8 mouse cellular contexts compared by ENCODE assay signal in genomic region chr3:145648991-145649851, GRCm38 (mm10). TPM values are rescaled to one million over a fixed set of nuclear protein-coding genes. Genes with fewer than 3 reads are reported as not detected.
DNase-seq lines count a peak whose midpoint lies in the region; ATAC-seq and TF ChIP-seq lines count a peak whose summit lies in the region.

No protein-coding gene starts in this region.

- no peak for ATAC-seq in erythroblast, adult 5-6 weeks (replicated peaks; ENCODE audit: low FRiP score, poor library complexity, severe bottlenecking)
- ATAC-seq in lung, postnatal 0 days, result peak; percentile 13

- H3K36me3 ChIP-seq in erythroblast, embryonic 14.5 days (ENCODE audit: control insufficient read depth), result peaks cover 3% of the 10 kb centered on the region; the same call in 1 of the 2 replicates
- H3K36me3 ChIP-seq in lung, postnatal 0 days (ENCODE audit: insufficient read depth, low read length), result peaks cover 12% of the 10 kb centered on the region
- H3K36me3 ChIP-seq in small intestine, adult 2 months (ENCODE audit: control insufficient read depth, insufficient read depth, low read length), result 0 out of 2 replicates have a peak, but pooled peaks cover 1% of the 10 kb centered on the region

- no peaks in the 10 kb centered on the region for H3K9me3 ChIP-seq in erythroblast, embryonic 14.5 days (ENCODE audit: control insufficient read depth, low read length)
- no peaks in the 10 kb centered on the region for H3K9me3 ChIP-seq in lung, postnatal 0 days (ENCODE audit: low read length)

- H3K4me3 ChIP-seq in erythroblast, embryonic 14.5 days (replicated peaks), result peak overlapping the region; percentile 51
- H3K4me3 ChIP-seq in lung, postnatal 0 days (ENCODE audit: low read depth, low read length), result peak overlapping the region; percentile 65
- peak overlapping the region; percentile 78 for H3K4me3 ChIP-seq in small intestine, adult 2 months (ENCODE audit: low read depth, low read length)

- peak; percentile 69 for TF ChIP-seq CTCF in lung, postnatal 0 days (IDR thresholded peaks at IDR 0.05)
- TF ChIP-seq CTCF in small intestine, adult 2 months (IDR thresholded peaks at IDR 0.05; ENCODE audit: extremely low read depth, insufficient read length, insufficient replicate concordance, low read depth, low read length), result peak; percentile 22; the same call in 1 of the 2 replicates

- WGBS in lung, postnatal 0 days, result under 1% methylated on average over 49 of the region's 49 CpGs
- 2% methylated on average over 49 of the region's 49 CpGs for WGBS in small intestine, adult 2 months

- peaks cover 68% of the 10 kb centered on the region for H3K27me3 ChIP-seq in erythroblast, embryonic 14.5 days (ENCODE audit: control insufficient read depth)
- no peaks in the 10 kb centered on the region for H3K27me3 ChIP-seq in lung, postnatal 0 days (replicated peaks; ENCODE audit: insufficient read depth, low read length)
- H3K27me3 ChIP-seq in small intestine, adult 2 months (ENCODE audit: control insufficient read depth, insufficient read depth, low read length), result peaks cover 4% of the 10 kb centered on the region; the same call in 1 of the 2 replicates

- no peaks in the 10 kb centered on the region for H3K4me1 ChIP-seq in erythroblast, embryonic 14.5 days (ENCODE audit: control insufficient read depth)
- peaks cover 15% of the 10 kb centered on the region for H3K4me1 ChIP-seq in lung, postnatal 0 days (ENCODE audit: insufficient read depth, low read depth, low read length)
- 0 out of 2 replicates have a peak, but pooled peaks cover 4% of the 10 kb centered on the region for H3K4me1 ChIP-seq in small intestine, adult 2 months (ENCODE audit: control insufficient read depth, insufficient read depth, insufficient read length, low read length)

- H3K9ac ChIP-seq in lung, postnatal 0 days (replicated peaks; ENCODE audit: low read depth), result peak overlapping the region; percentile 92

- H3K27ac ChIP-seq in lung, postnatal 0 days (ENCODE audit: low read length), result peak overlapping the region; percentile 94
- peak overlapping the region; percentile 74 for H3K27ac ChIP-seq in small intestine, adult 2 months (ENCODE audit: insufficient read depth, low read depth, low read length)

- 0 out of 2 replicates have a peak, but pooled peaks have one; percentile 20 for TF ChIP-seq EP300 in lung, postnatal 0 days (IDR thresholded peaks at IDR 0.05)

- peak overlapping the region; percentile 81 for H3K4me2 ChIP-seq in lung, postnatal 0 days (replicated peaks; ENCODE audit: low read depth, low read length)

- no peak for TF ChIP-seq POLR2A in small intestine, adult 2 months (IDR thresholded peaks at IDR 0.05; ENCODE audit: low read depth, low read length)

- peak; percentile 35 for DNase-seq in embryo, embryonic 11.5 days (ENCODE audit: low read depth, low spot score)
- DNase-seq in heart, adult 9 months (ENCODE audit: low spot score in 2 of 2), result peak; percentile 58 to 70
- DNase-seq in kidney, adult 9 months, result peak; percentile 78
- peak; percentile 68 for DNase-seq in lung, postnatal 0 days (ENCODE audit: low spot score)
- no peak for DNase-seq in thymus, postnatal 14 days

RNA-seq across cellular contexts. Expression of gene Ccn1, which starts 0.6 kb away (rescaled TPM):
- polyA plus RNA-seq in erythroblast, embryonic 14.5 days (2012), result 0.04 and 0.09 TPM in 2 replicates
- not detected in 2 replicates for total RNA-seq in erythroblast, adult 5-6 weeks (2015; ENCODE audit: low replicate concordance)
- total RNA-seq in erythroblast, adult 5-6 weeks (2017; ENCODE audit: low replicate concordance), result not detected in 2 replicates
- polyA plus RNA-seq in lung, postnatal 0 days (2015; fragmentation: Nextera tagmentation; extraction: Ambion mirVana), result 124 and 131 TPM in 2 replicates
- 6.1 and 7.5 TPM in 2 replicates for polyA plus RNA-seq in small intestine, adult 2 months (2012; rRNA removed)

Comparison
In these comparisons a context has a peak if more than half of its experiments do, and no peak if none do; other contexts are left out.
1. RNA of gene Ccn1, which starts 0.6 kb away (polyA plus RNA-seq): 124 to 131 TPM in lung, postnatal 0 days; 6.1 to 7.5 TPM in small intestine, adult 2 months and 0.04 to 0.09 TPM in erythroblast, embryonic 14.5 days; every median in the first group is over 10 times any median in the second.
2. Peak in every context shown above with its lines, with median percentiles within 50 percentile points of each other: H3K4me3 ChIP-seq.